Mouse (Mus musculus): ENCODE measurements around the gene Ccnk. TPM values are rescaled to one million over a fixed set of nuclear protein-coding genes. Genes with fewer than 3 reads are reported as not detected.

Gene Ccnk
- polyA plus RNA-seq, 1 experiment, result 31.8 TPM

GRCm38 (mm10) chr12:108230821-108231794 lies 51.7 kb downstream of the Ccnk start:
- Histone ChIP-seq H3K27ac (ENCODE audit: insufficient read depth, low read depth, low read length) (no peak overlapping the region), H3K4me3 (ENCODE audit: insufficient read depth, low read length) (no peak overlapping the region), H3K4me1 (ENCODE audit: control insufficient read depth, insufficient read depth, low read length) (no peaks in the 10 kb centered on the region)
- TF ChIP-seq CTCF (IDR thresholded peaks at IDR 0.05; ENCODE audit: low read depth, low read length), result no peak
- no peak for TF ChIP-seq POLR2A (IDR thresholded peaks at IDR 0.05; ENCODE audit: borderline replicate concordance, low read depth, low read length)

GRCm38 (mm10) chr12:108231901-108232300 lies 52.5 kb downstream of the Ccnk start:
- H3K4me3 ChIP-seq (ENCODE audit: insufficient read depth, low read length), result no peak overlapping the region
- no peak overlapping the region for H3K27ac ChIP-seq (ENCODE audit: insufficient read depth, low read depth, low read length)
- H3K4me1 ChIP-seq (ENCODE audit: control insufficient read depth, insufficient read depth, low read length), result no peaks in the 10 kb centered on the region
- TF ChIP-seq POLR2A (IDR thresholded peaks at IDR 0.05; ENCODE audit: borderline replicate concordance, low read depth, low read length), result no peak
- TF ChIP-seq CTCF (IDR thresholded peaks at IDR 0.05; ENCODE audit: low read depth, low read length), result no peak

GRCm38 (mm10) chr12:108233736-108234135 lies 54.4 kb downstream of the Ccnk start:
- H3K4me3 ChIP-seq (ENCODE audit: insufficient read depth, low read length), result no peak overlapping the region
- no peak for TF ChIP-seq POLR2A (IDR thresholded peaks at IDR 0.05; ENCODE audit: borderline replicate concordance, low read depth, low read length)
- TF ChIP-seq CTCF (IDR thresholded peaks at IDR 0.05; ENCODE audit: low read depth, low read length), result no peak
- no peaks in the 10 kb centered on the region for H3K4me1 ChIP-seq (ENCODE audit: control insufficient read depth, insufficient read depth, low read length)

GRCm38 (mm10) chr12:108234832-108235602 lies 55.6 kb downstream of the Ccnk start:
- TF ChIP-seq CTCF (IDR thresholded peaks at IDR 0.05; ENCODE audit: low read depth, low read length) (no peak), POLR2A (IDR thresholded peaks at IDR 0.05; ENCODE audit: borderline replicate concordance, low read depth, low read length) (no peak)
- H3K4me1 ChIP-seq (ENCODE audit: control insufficient read depth, insufficient read depth, low read length), result no peaks in the 10 kb centered on the region
- no peak overlapping the region for H3K27ac ChIP-seq (ENCODE audit: insufficient read depth, low read depth, low read length)
- no peak overlapping the region for H3K4me3 ChIP-seq (ENCODE audit: insufficient read depth, low read length)

More at GRCm38 (mm10) chr12:108233736-108234135, 54.4 kb downstream of the Ccnk start:
- H3K27ac ChIP-seq (ENCODE audit: insufficient read depth, low read depth, low read length), result no peak overlapping the region

- no peak overlapping the region for H3K27ac ChIP-seq (ENCODE audit: insufficient read depth, low read depth, low read length)
- H3K4me1 ChIP-seq (ENCODE audit: control insufficient read depth, insufficient read depth, low read length), result no peaks in the 10 kb centered on the region
- H3K4me3 ChIP-seq (ENCODE audit: insufficient read depth, low read length), result no peak overlapping the region
- TF ChIP-seq CTCF (IDR thresholded peaks at IDR 0.05; ENCODE audit: low read depth, low read length) (no peak), POLR2A (IDR thresholded peaks at IDR 0.05; ENCODE audit: borderline replicate concordance, low read depth, low read length) (no peak)
These were observed 56.7 kb downstream of the Ccnk start for GRCm38 (mm10) chr12:108235976-108236555.

- no peaks in the 10 kb centered on the region for H3K4me1 ChIP-seq (ENCODE audit: control insufficient read depth, insufficient read depth, low read length)
- H3K4me3 ChIP-seq (ENCODE audit: insufficient read depth, low read length), result no peak overlapping the region
- no peak for TF ChIP-seq CTCF (IDR thresholded peaks at IDR 0.05; ENCODE audit: low read depth, low read length)
- TF ChIP-seq POLR2A (IDR thresholded peaks at IDR 0.05; ENCODE audit: borderline replicate concordance, low read depth, low read length), result no peak
- H3K27ac ChIP-seq (ENCODE audit: insufficient read depth, low read depth, low read length), result no peak overlapping the region
These were observed 58.1 kb downstream of the Ccnk start for GRCm38 (mm10) chr12:108237300-108238006.

GRCm38 (mm10) chr12:108238395-108239035 lies 59.1 kb downstream of the Ccnk start:
- H3K4me1 ChIP-seq (ENCODE audit: control insufficient read depth, insufficient read depth, low read length), result no peaks in the 10 kb centered on the region
- H3K27ac ChIP-seq (ENCODE audit: insufficient read depth, low read depth, low read length), result no peak overlapping the region
- TF ChIP-seq POLR2A (IDR thresholded peaks at IDR 0.05; ENCODE audit: borderline replicate concordance, low read depth, low read length) (no peak), CTCF (IDR thresholded peaks at IDR 0.05; ENCODE audit: low read depth, low read length) (no peak)
- H3K4me3 ChIP-seq (ENCODE audit: insufficient read depth, low read length), result no peak overlapping the region

- Histone ChIP-seq H3K27ac (ENCODE audit: insufficient read depth, low read depth, low read length) (no peak overlapping the region), H3K4me1 (ENCODE audit: control insufficient read depth, insufficient read depth, low read length) (no peaks in the 10 kb centered on the region), H3K4me3 (ENCODE audit: insufficient read depth, low read length) (no peak overlapping the region)
- TF ChIP-seq POLR2A (IDR thresholded peaks at IDR 0.05; ENCODE audit: borderline replicate concordance, low read depth, low read length) (no peak), CTCF (IDR thresholded peaks at IDR 0.05; ENCODE audit: low read depth, low read length) (no peak)
These were observed 60.1 kb downstream of the Ccnk start for GRCm38 (mm10) chr12:108239441-108239840.
